Mouse (Mus musculus) heart, embryonic 15.5 days (tissue): ENCODE data around the gene Dnah7c. TPM values are rescaled to one million over a fixed set of nuclear protein-coding genes. Genes with fewer than 3 reads are reported as not detected.
A peak's percentile ranks its signal among the peaks of the same experiment; 100 is the strongest.

Experiments used
- ATAC-seq: fragments of 200-750 bp; cut with Nextera tagmentation; replicated peaks from 2 replicates; pipeline ENCODE4 v1.8.0; 2017; ENCODE audit warnings: low read depth, moderate TSS enrichment; ENCODE audit not compliant: insufficient number of reproducible peaks, insufficient read depth, low FRiP score
- H3K27ac ChIP-seq: fragments of 300-500 bp; sonication (generic); 2 replicates; pipeline ENCODE4 v1.5.1; 2015; ENCODE audit warnings: mild to moderate bottlenecking, inconsistent platforms
- H3K27me3 ChIP-seq: fragments of 300-500 bp; sonication (generic); 2 replicates; pipeline ENCODE4 v1.6.1; 2015; ENCODE audit warnings: inconsistent platforms
- H3K36me3 ChIP-seq: fragments of 300-500 bp; sonication (generic); 2 replicates; pipeline ENCODE4 v1.6.1; 2015; ENCODE audit warnings: mild to moderate bottlenecking, inconsistent platforms
- H3K4me1 ChIP-seq: fragments of 300-500 bp; sonication (generic); replicated peaks from 2 replicates; pipeline ENCODE4 v1.6.1; 2015; ENCODE audit warnings: inconsistent platforms
- H3K4me2 ChIP-seq: fragments of 300-500 bp; sonication (generic); 2 replicates; pipeline ENCODE4 v1.6.1; 2015; ENCODE audit warnings: inconsistent platforms, mild to moderate bottlenecking, moderate library complexity
- H3K4me3 ChIP-seq: fragments of 300-500 bp; sonication (generic); 2 replicates; pipeline ENCODE4 v1.5.1; 2015; ENCODE audit warnings: mild to moderate bottlenecking, inconsistent platforms
- H3K9ac ChIP-seq: fragments of 300-500 bp; sonication (generic); 2 replicates; pipeline ENCODE4 v1.6.1; 2015; ENCODE audit warnings: mild to moderate bottlenecking, inconsistent platforms
- H3K9me3 ChIP-seq: fragments of 300-500 bp; sonication (generic); replicated peaks from 2 replicates; pipeline ENCODE4 v1.6.1; 2016; ENCODE audit warnings: inconsistent platforms
- WGBS: fragments of 180-500 bp; shearing (Covaris S2); methylation state at CpG from one replicate; pipeline ENCODE4 v1.1.7; 2015; ENCODE audit warnings: mixed read lengths; 5-methylcytosine and 5-hydroxymethylcytosine counted together
- polyA plus RNA-seq: library from polyadenylated mRNA; unstranded; fragments of >200 nt; fragmentation: Nextera tagmentation; extraction: Ambion mirVana; gene quantifications from 2 replicates; pipeline ENCODE4 v1.2.1, GENCODE M21; 2015

Gene Dnah7c
- polyA plus RNA-seq, 1 experiment from 2014 or later, result 0.04 TPM

GRCm38 (mm10) chr1:46831927-46832326, 406.5 kb downstream of the Dnah7c start:
- no peaks in the 10 kb centered on the region for H3K27me3 ChIP-seq
- no peak overlapping the region for H3K9ac ChIP-seq
- no peaks in the 10 kb centered on the region for H3K9me3 ChIP-seq
- no peak overlapping the region for H3K27ac ChIP-seq
- H3K4me1 ChIP-seq, result no peaks in the 10 kb centered on the region
- no peak overlapping the region for H3K4me3 ChIP-seq
- no peak for ATAC-seq
- 89% methylated on average over 5 of the region's 5 CpGs for WGBS
- no peak overlapping the region for H3K4me2 ChIP-seq
- H3K36me3 ChIP-seq, result peaks cover 10% of the 10 kb centered on the region

DNA sequence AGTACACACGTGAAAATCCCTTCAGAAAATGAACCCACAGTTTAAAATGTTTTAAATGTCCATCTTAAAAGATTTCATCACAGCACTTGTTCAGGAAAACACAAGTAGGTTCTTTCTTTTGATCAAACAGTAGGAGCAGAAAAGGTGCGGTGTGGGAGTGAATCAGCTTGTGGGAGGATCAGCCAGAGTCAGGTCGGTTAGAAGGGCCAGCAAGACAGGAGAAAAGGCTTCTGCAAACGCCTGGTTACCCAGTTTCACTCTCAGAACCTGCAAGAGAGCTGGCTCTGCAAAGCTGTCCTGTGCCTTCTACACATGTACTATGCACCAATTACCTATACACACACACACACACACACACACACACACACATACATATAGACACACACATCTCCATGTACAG, 418.0 kb downstream of the Dnah7c start:
- Histone ChIP-seq H3K36me3 (no peaks in the 10 kb centered on the region), H3K9me3 (no peaks in the 10 kb centered on the region), H3K4me2 (no peak overlapping the region), H3K27ac (no peak overlapping the region), H3K9ac (no peak overlapping the region), H3K4me3 (no peak overlapping the region), H3K4me1 (no peaks in the 10 kb centered on the region), H3K27me3 (no peaks in the 10 kb centered on the region)
- 52% methylated on average over 4 of the region's 4 CpGs for WGBS
- no peak for ATAC-seq

- no peak for ATAC-seq
- H3K4me2 ChIP-seq, result no peak overlapping the region
- H3K9ac ChIP-seq, result no peak overlapping the region
- no peaks in the 10 kb centered on the region for H3K27me3 ChIP-seq
- H3K36me3 ChIP-seq, result no peaks in the 10 kb centered on the region
- 78% methylated on average over 2 of the region's 2 CpGs for whole genome bisulfite sequencing
- no peak overlapping the region for H3K4me3 ChIP-seq
- no peaks in the 10 kb centered on the region for H3K9me3 ChIP-seq
- no peaks in the 10 kb centered on the region for H3K4me1 ChIP-seq
- no peak overlapping the region for H3K27ac ChIP-seq
These were observed 418.9 kb downstream of the Dnah7c start for GRCm38 (mm10) chr1:46844281-46844680.

- ATAC-seq, result no peak
- no peaks in the 10 kb centered on the region for H3K27me3 ChIP-seq
- no peaks in the 10 kb centered on the region for H3K36me3 ChIP-seq
- WGBS, result 69% methylated on average over 5 of the region's 5 CpGs
- H3K9me3 ChIP-seq, result no peaks in the 10 kb centered on the region
- H3K4me3 ChIP-seq, result no peak overlapping the region
- no peaks in the 10 kb centered on the region for H3K4me1 ChIP-seq
- H3K27ac ChIP-seq, result no peak overlapping the region
- H3K9ac ChIP-seq, result no peak overlapping the region
- H3K4me2 ChIP-seq, result no peak overlapping the region
These were observed 419.8 kb downstream of the Dnah7c start for GRCm38 (mm10) chr1:46845221-46845620.

- H3K4me3 ChIP-seq, result no peak overlapping the region
- no peaks in the 10 kb centered on the region for H3K36me3 ChIP-seq
- H3K27ac ChIP-seq, result no peak overlapping the region
- no peaks in the 10 kb centered on the region for H3K27me3 ChIP-seq
- 40% methylated on average over 1 of the region's 1 CpGs for WGBS
- H3K4me2 ChIP-seq, result no peak overlapping the region
- no peak overlapping the region for H3K9ac ChIP-seq
- H3K4me1 ChIP-seq, result peaks cover 13% of the 10 kb centered on the region; the same call in 1 of the 2 replicates
- no peaks in the 10 kb centered on the region for H3K9me3 ChIP-seq
- no peak for ATAC-seq
These were observed 424.4 kb downstream of the Dnah7c start for GRCm38 (mm10) chr1:46849758-46850157.

GRCm38 (mm10) chr1:46851586-46851985, 426.2 kb downstream of the Dnah7c start:
- no peaks in the 10 kb centered on the region for H3K36me3 ChIP-seq
- WGBS, result 58% methylated on average over 4 of the region's 4 CpGs
- peaks cover 14% of the 10 kb centered on the region; the same call in 1 of the 2 replicates for H3K4me1 ChIP-seq
- peak overlapping the region; percentile 72 for H3K4me2 ChIP-seq
- H3K27ac ChIP-seq, result peak overlapping the region; percentile 49; the same call in 1 of the 2 replicates
- no peak overlapping the region for H3K9ac ChIP-seq
- no peaks in the 10 kb centered on the region for H3K9me3 ChIP-seq
- no peak for ATAC-seq
- H3K4me3 ChIP-seq, result peak overlapping the region; percentile 16; the same call in 1 of the 2 replicates
- H3K27me3 ChIP-seq, result no peaks in the 10 kb centered on the region

DNA sequence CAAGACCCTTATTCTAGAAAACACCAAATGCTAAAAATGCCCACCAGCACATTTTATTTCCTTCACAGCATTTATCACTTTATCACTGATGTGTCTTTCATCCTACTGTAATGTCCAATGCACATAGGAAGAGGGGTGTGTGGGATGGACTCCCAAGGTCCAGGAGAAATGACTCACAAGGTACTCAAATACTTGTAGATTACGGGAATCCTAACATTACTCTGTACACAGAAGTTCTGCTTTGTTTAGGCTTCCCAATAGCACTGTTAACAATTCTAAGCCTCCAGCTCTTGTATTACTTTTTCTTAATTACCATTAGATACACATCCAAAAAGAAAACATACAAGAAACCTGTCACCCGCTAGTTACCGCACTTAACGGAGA, 426.8 kb downstream of the Dnah7c start:
- ATAC-seq, result no peak
- 1% methylated on average over 4 of the region's 4 CpGs for WGBS

DNA sequence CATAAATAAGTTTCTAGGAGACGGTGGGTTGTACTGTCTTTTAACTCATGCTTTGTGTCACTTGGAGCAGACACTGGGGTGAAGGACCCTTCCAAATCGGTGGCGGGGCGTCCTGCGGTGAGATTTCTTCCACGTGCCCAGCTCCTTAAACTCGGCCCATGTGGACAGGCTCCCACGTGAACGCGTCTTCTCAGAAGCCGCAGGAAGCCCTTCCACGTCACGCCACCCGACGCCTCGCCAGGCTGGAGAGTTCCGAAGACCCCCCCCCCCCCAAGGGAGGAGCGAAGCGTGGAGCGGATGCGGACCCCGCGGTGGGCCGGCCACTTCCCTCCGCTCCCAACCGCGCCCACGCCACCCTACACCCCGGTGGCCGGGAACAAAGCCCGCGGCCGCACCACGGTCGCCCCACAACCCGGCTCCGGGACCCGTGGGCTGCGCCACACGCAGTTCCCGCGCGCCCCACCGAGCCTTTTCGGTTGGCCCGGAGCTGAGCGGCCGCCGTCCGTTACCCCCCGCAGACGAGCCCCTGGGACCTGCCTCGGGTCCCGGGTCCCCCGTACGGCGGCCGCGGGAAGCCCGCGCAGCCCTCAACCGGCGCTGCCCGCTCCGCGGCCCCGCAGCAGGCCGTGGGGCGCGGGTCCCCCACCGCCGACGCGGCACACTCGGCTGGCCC, 427.3 kb downstream of the Dnah7c start:
- WGBS, result under 1% methylated on average over 72 of the region's 75 CpGs
- no peaks in the 10 kb centered on the region for H3K36me3 ChIP-seq
- peak; percentile 40 for ATAC-seq

More for the DNA sequence above, 426.8 kb downstream of the Dnah7c start:
- Histone ChIP-seq H3K27ac (peak overlapping the region; percentile 99), H3K9me3 (no peaks in the 10 kb centered on the region), H3K4me3 (peak overlapping the region; percentile 91), H3K9ac (peak overlapping the region; percentile 98), H3K4me2 (peak overlapping the region; percentile 72), H3K4me1 (peaks cover 14% of the 10 kb centered on the region; the same call in 1 of the 2 replicates), H3K36me3 (no peaks in the 10 kb centered on the region), H3K27me3 (no peaks in the 10 kb centered on the region)

DNA sequence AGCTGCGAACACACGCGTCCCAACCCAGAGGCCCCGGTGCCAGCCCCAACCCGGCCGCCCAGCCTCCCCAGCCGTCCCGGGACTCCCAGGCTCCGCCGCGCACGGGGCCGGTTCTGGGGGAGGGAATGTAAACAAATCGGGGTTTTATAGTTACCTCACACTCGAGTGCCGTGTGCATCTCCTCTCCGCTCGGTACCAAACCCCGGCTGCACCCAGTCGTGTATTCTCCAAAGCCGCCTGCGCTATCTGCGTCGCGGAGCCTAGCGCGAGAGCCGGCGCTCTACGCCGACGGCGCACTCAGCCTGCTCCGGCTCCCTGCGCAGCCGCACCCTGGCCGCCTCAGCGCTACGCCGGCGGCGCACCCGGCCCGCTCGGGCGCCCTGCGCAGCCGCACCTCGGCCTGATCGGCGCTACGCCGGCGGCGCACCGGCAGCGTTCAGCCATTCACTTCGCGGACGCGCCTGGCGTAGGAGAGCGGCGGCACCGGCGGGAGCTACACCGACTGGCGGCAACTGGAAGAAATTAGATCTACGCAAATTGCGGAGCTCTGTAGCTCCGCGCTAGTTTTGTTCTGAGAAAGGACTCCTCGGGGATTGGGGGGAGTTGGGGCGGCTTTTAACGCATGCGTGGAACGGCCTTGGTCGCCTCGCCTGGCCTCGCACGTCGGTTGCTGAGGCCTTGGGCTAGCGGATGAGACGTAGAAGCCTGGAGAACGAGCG, 428.1 kb downstream of the Dnah7c start:
- H3K4me1 ChIP-seq, result peaks cover 14% of the 10 kb centered on the region; the same call in 1 of the 2 replicates

More for the DNA sequence above, 427.3 kb downstream of the Dnah7c start:
- peak overlapping the region; percentile 72 for H3K4me2 ChIP-seq
- no peaks in the 10 kb centered on the region for H3K27me3 ChIP-seq
- H3K9ac ChIP-seq, result peak overlapping the region; percentile 98
- H3K4me3 ChIP-seq, result peak overlapping the region; percentile 91
- H3K9me3 ChIP-seq, result no peaks in the 10 kb centered on the region
- peak overlapping the region; percentile 99 for H3K27ac ChIP-seq
- H3K4me1 ChIP-seq, result peaks cover 14% of the 10 kb centered on the region; the same call in 1 of the 2 replicates

GRCm38 (mm10) chr1:46854036-46854900, 428.9 kb downstream of the Dnah7c start:
- no peaks in the 10 kb centered on the region for H3K36me3 ChIP-seq
- no peaks in the 10 kb centered on the region for H3K27me3 ChIP-seq
- no peaks in the 10 kb centered on the region for H3K9me3 ChIP-seq
- peak overlapping the region; percentile 98 for H3K9ac ChIP-seq
- peaks cover 14% of the 10 kb centered on the region; the same call in 1 of the 2 replicates for H3K4me1 ChIP-seq
- peak overlapping the region; percentile 68 for H3K4me2 ChIP-seq
- peak overlapping the region; percentile 99 for H3K27ac ChIP-seq
- H3K4me3 ChIP-seq, result peak overlapping the region; percentile 91
- peak; percentile 48 for ATAC-seq
- 29% methylated on average over 18 of the region's 18 CpGs for WGBS

More for the DNA sequence above, 428.1 kb downstream of the Dnah7c start:
- Histone ChIP-seq H3K4me2 (peak overlapping the region; percentile 72), H3K9ac (peak overlapping the region; percentile 98), H3K9me3 (no peaks in the 10 kb centered on the region), H3K36me3 (no peaks in the 10 kb centered on the region), H3K27ac (peak overlapping the region; percentile 99), H3K27me3 (no peaks in the 10 kb centered on the region), H3K4me3 (peak overlapping the region; percentile 91)
- WGBS, result under 1% methylated on average over 83 of the region's 86 CpGs
- peak; percentile 95 for ATAC-seq

DNA sequence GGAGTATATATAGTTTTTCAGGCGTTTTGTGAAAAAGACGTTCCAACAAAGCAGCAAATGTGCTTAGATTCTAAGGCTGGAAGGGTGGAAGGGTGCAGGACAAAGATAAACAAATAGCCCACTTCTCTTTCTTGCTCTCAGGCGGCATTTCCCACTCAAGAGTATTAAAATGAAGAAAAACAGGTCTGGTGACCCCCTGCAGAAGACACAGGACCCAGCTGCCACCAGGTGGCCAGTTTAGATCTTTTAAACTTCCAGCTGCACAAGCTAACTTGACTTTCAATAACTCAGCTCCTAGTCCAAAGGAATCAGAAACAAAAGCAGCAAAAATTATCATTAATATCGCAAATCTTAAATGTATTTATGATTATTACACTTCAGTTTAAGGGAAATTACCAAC, 431.1 kb downstream of the Dnah7c start:
- no peak for ATAC-seq
- Histone ChIP-seq H3K4me3 (no peak overlapping the region), H3K4me2 (no peak overlapping the region), H3K27me3 (no peaks in the 10 kb centered on the region), H3K27ac (no peak overlapping the region), H3K9ac (no peak overlapping the region), H3K4me1 (peaks cover 9% of the 10 kb centered on the region; the same call in 1 of the 2 replicates), H3K9me3 (no peaks in the 10 kb centered on the region), H3K36me3 (no peaks in the 10 kb centered on the region)
- 54% methylated on average over 4 of the region's 4 CpGs for WGBS
